Mouse (Mus musculus) hematopoietic stem cell, adult 5-6 weeks (primary cell): ENCODE measurements at regions not wholly inside any gene's neighbourhood (a gene's known extent, or its start where the extent isn't known, plus 50 kb on each side); places are given as distances from the start of the nearest gene placed in this dataset.
A peak's percentile ranks its signal among the peaks of the same experiment; 100 is the strongest.

Experiments
- ATAC-seq, 2 experiments: fragments of 125-278 bp in 1 of 2; replicated peaks in 1 of 2; 2 replicates each; pipeline ENCODE4 v1.8.0; 2016 to 2017; ENCODE audit warnings: inconsistent platforms in 2 of 2, mild to moderate bottlenecking in 2 of 2, moderate number of reproducible peaks in 2 of 2, low read depth in 1 of 2, moderate TSS enrichment in 1 of 2; ENCODE audit not compliant: low FRiP score in 2 of 2, poor library complexity in 2 of 2, severe bottlenecking in 2 of 2, insufficient read depth in 1 of 2, low TSS enrichment in 1 of 2

- ATAC-seq, result no peak
Observed at GRCm38 (mm10) chr14:8867641-8868040, 201.6 kb upstream of the 4930452B06Rik start.

GRCm38 (mm10) chr14:8851572-8851971 lies 185.5 kb upstream of the 4930452B06Rik start:
- no peak for ATAC-seq

- no peak for ATAC-seq
Observed at GRCm38 (mm10) chr14:8850208-8850607, 184.2 kb upstream of the 4930452B06Rik start.

- ATAC-seq, result no peak
Observed at GRCm38 (mm10) chr14:8833516-8833915, 167.5 kb upstream of the 4930452B06Rik start.

GRCm38 (mm10) chr14:8800217-8800616 lies 134.2 kb upstream of the 4930452B06Rik start:
- peak; percentile 46 to 83; a peak in 3 of 4 replicates for ATAC-seq

- ATAC-seq, result no peak
Observed at GRCm38 (mm10) chr14:8789348-8789747, 123.3 kb upstream of the 4930452B06Rik start.

- no peak for ATAC-seq
Observed at GRCm38 (mm10) chr14:8760541-8760940, 94.5 kb upstream of the 4930452B06Rik start.

- no peak for ATAC-seq
Observed at GRCm38 (mm10) chr14:8736831-8737230, 70.8 kb upstream of the 4930452B06Rik start.

GRCm38 (mm10) chr14:8733261-8733660 lies 67.2 kb upstream of the 4930452B06Rik start:
- ATAC-seq, result no peak

GRCm38 (mm10) chr14:8727364-8727763 lies 61.3 kb upstream of the 4930452B06Rik start:
- no peak for ATAC-seq
